Mouse (Mus musculus) right cerebral cortex, postnatal 4 days (tissue): ENCODE data around the gene S100a4.
A peak's percentile ranks its signal among the peaks of the same experiment; 100 is the strongest.

ENCODE experiments used
- DNase-seq: peaks from one replicate; pipeline ENCODE4 v3.0.0-alpha.2; 2022

Gene S100a4

GRCm38 (mm10) chr3:90600458-90601195, 2.9 kb upstream of the S100a4 start:
- no peak for DNase-seq

GRCm38 (mm10) chr3:90601486-90602110, 2.0 kb upstream of the S100a4 start, which contains the start of gene Gm42674:
Gene Gm42674 (plus strand): TSS chr3:90601904.
- DNase-seq = no peak

GRCm38 (mm10) chr3:90604416-90604815, 845 bp downstream of the S100a4 start:
- peak; percentile 38 for DNase-seq

DNA sequence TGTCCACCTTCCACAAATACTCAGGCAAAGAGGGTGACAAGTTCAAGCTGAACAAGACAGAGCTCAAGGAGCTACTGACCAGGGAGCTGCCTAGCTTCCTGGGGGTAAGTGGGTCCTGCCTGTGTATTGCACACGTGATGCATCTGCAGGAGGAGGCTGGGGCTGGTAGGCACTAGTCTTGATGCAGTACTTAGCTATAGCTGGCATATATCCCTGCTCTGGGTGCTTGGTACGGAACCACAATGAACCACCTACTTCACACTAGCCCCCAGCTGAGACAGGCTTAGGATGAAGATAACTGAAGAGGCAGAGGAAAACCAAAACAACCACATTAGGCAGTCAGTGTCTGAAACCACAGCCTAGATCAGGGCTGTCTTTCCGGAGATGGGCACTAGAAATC, 1.5 kb downstream of the S100a4 start:
- DNase-seq = no peak

DNA sequence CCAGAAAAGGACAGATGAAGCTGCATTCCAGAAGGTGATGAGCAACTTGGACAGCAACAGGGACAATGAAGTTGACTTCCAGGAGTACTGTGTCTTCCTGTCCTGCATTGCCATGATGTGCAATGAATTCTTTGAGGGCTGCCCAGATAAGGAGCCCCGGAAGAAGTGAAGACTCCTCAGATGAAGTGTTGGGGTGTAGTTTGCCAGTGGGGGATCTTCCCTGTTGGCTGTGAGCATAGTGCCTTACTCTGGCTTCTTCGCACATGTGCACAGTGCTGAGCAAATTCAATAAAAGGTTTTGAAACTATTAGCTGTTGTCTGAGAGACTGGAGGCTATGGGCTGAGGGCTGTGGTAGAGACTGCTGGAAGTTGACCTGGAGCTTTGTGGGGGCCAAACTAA, 2.2 kb downstream of the S100a4 start:
- DNase-seq = no peak

- no peak for DNase-seq
Observed at GRCm38 (mm10) chr3:90606185-90606584, 2.6 kb downstream of the S100a4 start.

DNA sequence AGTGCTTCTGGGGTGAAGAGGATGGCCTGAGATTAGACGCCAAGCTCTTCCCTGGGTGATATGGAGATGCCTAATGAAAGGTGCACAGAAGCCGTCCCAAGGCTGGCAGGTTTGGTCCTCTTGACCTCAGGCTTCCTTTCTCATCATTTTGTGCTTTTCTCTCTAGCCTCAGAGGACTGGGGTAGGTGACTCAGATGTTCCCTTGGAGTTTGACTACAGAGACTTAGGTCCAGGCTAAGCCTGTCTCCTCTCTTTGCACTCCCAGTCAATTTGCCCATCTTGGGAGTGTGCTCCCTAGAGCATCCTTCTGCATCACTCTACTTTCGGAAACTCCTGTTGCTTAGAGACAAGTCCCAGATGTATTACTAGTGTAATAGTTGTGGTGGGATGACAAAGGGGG, 3.8 kb downstream of the S100a4 start:
- DNase-seq = no peak

GRCm38 (mm10) chr3:90608223-90608622, 4.7 kb downstream of the S100a4 start, which contains the start of gene S100a5:
Gene S100a5 (plus strand): TSS chr3:90608523.
- no peak for DNase-seq

DNA sequence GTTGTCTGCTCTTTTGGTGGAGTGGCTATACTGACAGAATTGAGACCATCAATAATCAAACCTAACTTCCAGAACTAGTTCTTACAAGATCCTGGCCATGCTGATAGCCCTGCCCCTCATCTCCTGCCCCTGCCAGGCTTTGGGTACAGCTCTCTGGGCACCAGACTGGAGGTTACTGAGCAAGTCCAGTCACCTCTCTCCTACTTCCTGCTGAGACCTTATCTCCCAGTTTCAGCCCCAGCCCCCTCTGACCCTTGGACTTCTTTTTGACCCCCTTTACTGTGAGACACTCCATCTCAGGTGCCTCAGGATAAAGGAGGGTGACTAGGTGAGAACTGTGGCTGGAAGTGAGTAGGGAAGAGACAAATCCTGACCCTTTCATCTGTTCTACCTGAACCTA, 5.5 kb downstream of the S100a4 start:
- no peak for DNase-seq

DNA sequence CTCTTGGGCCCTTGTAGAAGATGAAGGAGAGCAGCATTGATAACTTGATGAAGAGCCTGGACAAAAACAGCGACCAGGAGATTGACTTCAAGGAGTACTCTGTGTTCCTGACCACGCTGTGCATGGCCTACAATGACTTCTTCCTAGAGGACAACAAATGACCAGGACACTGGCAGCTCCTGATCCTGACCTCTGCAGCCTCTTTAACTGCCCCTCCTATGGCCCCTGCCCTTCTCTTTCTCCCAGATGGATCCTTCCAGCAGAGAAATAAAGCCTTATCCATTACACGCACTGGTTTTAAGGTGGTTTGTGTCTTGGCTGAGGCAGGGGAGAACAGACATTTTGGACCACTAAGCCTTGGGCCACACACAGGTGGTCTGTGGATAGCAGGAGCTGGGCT, 7.9 kb downstream of the S100a4 start:
- no peak for DNase-seq

DNA sequence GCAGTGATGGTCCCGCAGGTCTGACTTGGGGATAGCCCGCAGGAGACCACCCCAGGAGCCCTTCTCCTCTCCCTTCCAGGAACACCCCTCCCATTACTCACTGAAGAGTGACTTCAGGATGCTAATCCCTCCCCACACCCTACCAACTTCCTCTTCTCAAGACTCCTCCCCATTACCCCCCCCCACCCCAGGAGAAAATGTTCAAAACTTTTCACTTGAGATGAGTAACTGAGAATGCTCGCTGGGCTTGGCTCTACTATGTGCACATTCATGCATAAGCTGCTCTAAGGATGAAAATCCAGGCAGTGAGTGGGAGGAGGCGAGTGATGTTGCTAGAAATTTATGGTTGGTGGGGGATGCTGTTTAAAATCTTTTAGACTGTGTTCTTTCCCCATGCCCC, 8.5 kb downstream of the S100a4 start:
- no peak for DNase-seq

DNA sequence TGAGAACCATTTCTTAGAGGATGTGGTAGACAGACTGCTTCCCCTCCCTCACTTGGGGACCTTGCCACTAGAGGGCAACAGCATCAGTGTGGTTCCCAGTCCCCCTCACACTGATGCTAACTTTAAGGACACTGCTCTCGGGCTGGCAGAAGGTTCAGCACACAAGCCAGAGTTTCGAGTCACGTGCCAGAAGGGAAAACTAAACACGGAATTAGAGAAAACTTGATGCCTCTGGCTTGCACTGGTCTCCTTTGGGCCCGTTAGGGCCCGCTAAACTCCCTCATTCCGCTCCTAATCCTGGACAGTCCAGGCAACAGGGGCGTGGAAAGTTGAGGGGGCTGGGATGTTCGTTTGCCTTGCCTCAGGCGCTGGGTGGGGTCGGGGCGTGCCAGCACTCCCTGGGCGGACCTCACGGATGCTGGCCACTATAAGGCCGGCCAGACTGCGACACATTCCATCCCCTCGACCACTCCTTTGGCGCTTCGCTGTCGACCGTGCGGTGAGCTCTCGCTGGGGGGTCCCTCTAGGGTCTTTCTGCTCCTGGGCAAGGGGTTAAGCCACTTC, 9.2 kb downstream of the S100a4 start, which contains the start of gene S100a6:
Gene S100a6 (plus strand): TSS at position 155 of the 564 bp plus-strand sequence.
- peak; percentile 38 for DNase-seq

- DNase-seq = no peak
Observed at GRCm38 (mm10) chr3:90613461-90614147, 10.0 kb downstream of the S100a4 start.

GRCm38 (mm10) chr3:90614148-90614530, 10.6 kb downstream of the S100a4 start:
- no peak for DNase-seq

- no peak for DNase-seq
Observed at GRCm38 (mm10) chr3:90614611-90615251, 11.2 kb downstream of the S100a4 start.

DNA sequence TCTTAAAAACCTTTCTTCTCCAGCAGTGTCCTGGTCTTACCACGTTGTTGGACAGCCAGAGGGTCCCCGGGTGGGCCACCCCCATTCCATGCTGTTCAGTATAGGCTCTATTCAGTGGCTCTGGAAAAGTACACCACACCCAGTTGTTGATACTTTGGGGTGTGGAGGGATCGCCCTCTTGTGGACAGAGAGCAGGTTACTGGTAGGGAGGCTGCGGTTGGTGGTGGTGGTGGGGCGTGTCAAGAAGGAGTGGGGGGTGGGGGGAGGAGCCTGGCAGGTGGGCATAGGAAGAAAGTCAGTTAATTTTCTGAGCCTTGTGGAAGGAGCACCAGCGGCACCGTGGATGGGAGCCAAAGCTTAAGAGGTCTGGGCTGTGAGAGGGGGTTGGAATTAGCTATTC, 11.8 kb downstream of the S100a4 start:
- DNase-seq = peak; percentile 40

DNA sequence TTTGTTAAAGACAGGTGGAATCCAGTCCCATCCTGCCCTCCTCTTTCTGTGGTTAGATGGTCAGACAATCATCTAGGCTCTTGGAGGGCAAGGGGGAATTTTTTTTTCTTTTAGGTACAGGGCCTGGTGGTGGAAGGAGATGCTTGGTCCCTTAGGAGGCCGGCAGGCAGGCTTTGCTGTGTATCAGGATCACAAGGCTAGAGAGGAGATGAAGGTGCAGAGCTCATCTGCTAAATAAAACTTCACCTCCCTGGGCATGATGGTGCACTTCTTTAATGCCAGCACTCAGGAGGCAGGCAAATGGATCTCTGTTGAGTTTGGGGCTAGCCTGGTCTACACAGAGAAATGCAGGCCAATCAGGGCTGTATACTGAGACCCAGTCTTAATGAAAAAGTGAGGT, 12.3 kb downstream of the S100a4 start:
- DNase-seq = no peak

- DNase-seq = no peak
Observed at GRCm38 (mm10) chr3:90617586-90617985, 14.0 kb downstream of the S100a4 start.

GRCm38 (mm10) chr3:90621552-90621951, 18.0 kb downstream of the S100a4 start:
- no peak for DNase-seq

GRCm38 (mm10) chr3:90623435-90624071, 20.0 kb downstream of the S100a4 start:
- peak; percentile 71 for DNase-seq

- DNase-seq = no peak
Observed at GRCm38 (mm10) chr3:90625496-90625895, 21.9 kb downstream of the S100a4 start.

- DNase-seq = no peak
Observed at GRCm38 (mm10) chr3:90626266-90627021, 22.9 kb downstream of the S100a4 start.
